Mouse (Mus musculus): Measurements from ENCODE around the gene Sstr2. TPM values are rescaled to one million over a fixed set of nuclear protein-coding genes. Genes with fewer than 3 reads are reported as not detected.

Gene Sstr2
- polyA plus RNA-seq, 1 experiment from 2014 or later: 0.18 TPM

- no peak overlapping the region for H3K4me2 ChIP-seq (ENCODE audit: low read length)
Observed at GRCm38 (mm10) chr11:113595144-113595543, 24.0 kb upstream of the Sstr2 start.

DNA sequence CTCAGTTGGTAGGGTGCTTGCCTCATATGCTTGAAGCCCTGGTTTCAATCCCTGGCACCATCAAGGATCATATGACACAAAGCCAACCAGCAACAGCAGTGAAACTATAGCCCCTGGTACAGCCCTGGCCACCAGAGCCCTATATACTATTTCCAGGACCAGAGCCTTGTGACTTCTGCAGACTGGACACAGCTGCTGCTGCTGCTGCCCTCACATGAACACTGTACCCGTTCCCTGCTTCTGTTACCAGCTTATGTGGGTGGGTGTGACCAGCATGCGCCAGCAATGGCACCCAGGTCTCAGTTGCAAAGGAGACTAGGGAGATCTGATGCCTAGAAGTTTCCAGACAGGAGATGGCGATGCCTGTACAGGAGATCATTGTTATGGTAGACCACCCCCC, 21.5 kb upstream of the Sstr2 start:
- 76% methylated on average over 3 of the region's 3 CpGs for WGBS

More at GRCm38 (mm10) chr11:113595144-113595543, 24.0 kb upstream of the Sstr2 start:
- Histone ChIP-seq H3K27me3 (ENCODE audit: control insufficient read depth, insufficient read depth, low read length) (no peaks in the 10 kb centered on the region), H3K36me3 (ENCODE audit: control insufficient read depth, insufficient read depth, low read length) (no peaks in the 10 kb centered on the region), H3K4me1 (ENCODE audit: control insufficient read depth in 2 of 2, insufficient read depth in 2 of 2, low read length in 2 of 2) (no peaks in the 10 kb centered on the region), H3K9me3 (ENCODE audit: control insufficient read depth, low read length) (no peaks in the 10 kb centered on the region), H3K27ac (replicated peaks in 1 of 2; ENCODE audit: control insufficient read depth in 1 of 2, insufficient read depth in 1 of 2, low read depth in 2 of 2, low read length in 2 of 2) (no peak overlapping the region), H3K4me3 (ENCODE audit: control insufficient read depth in 1 of 2, insufficient read depth in 1 of 2, low read depth in 1 of 2, low read length in 2 of 2) (no peak overlapping the region), H3K9ac (ENCODE audit: low read length) (no peak overlapping the region)
- no peak for ATAC-seq (ENCODE audit: insufficient number of reproducible peaks, insufficient read depth, low FRiP score, low read depth)
- 76% methylated on average over 5 of the region's 5 CpGs for WGBS

GRCm38 (mm10) chr11:113600526-113601245, 18.5 kb upstream of the Sstr2 start:
- no peak overlapping the region for H3K4me3 ChIP-seq (ENCODE audit: control insufficient read depth in 1 of 2, insufficient read depth in 1 of 2, low read depth in 1 of 2, low read length in 2 of 2)
- no peak overlapping the region for H3K4me2 ChIP-seq (ENCODE audit: low read length)
- H3K9ac ChIP-seq (ENCODE audit: low read length): no peak overlapping the region
- no peaks in the 10 kb centered on the region for H3K4me1 ChIP-seq (ENCODE audit: control insufficient read depth in 2 of 2, insufficient read depth in 2 of 2, low read length in 2 of 2)
- no peaks in the 10 kb centered on the region for H3K9me3 ChIP-seq (ENCODE audit: control insufficient read depth, low read length)
- no peaks in the 10 kb centered on the region for H3K27me3 ChIP-seq (ENCODE audit: control insufficient read depth, insufficient read depth, low read length)
- WGBS: 73% methylated on average over 18 of the region's 18 CpGs
- ATAC-seq (ENCODE audit: insufficient number of reproducible peaks, insufficient read depth, low FRiP score, low read depth): no peak
- H3K36me3 ChIP-seq (ENCODE audit: control insufficient read depth, insufficient read depth, low read length): no peaks in the 10 kb centered on the region
- no peak overlapping the region for H3K27ac ChIP-seq (replicated peaks in 1 of 2; ENCODE audit: control insufficient read depth in 1 of 2, insufficient read depth in 1 of 2, low read depth in 2 of 2, low read length in 2 of 2)

More for the DNA sequence above, 21.5 kb upstream of the Sstr2 start:
- H3K9me3 ChIP-seq (ENCODE audit: control insufficient read depth, low read length): no peaks in the 10 kb centered on the region
- no peak overlapping the region for H3K4me2 ChIP-seq (ENCODE audit: low read length)
- H3K27me3 ChIP-seq (ENCODE audit: control insufficient read depth, insufficient read depth, low read length): no peaks in the 10 kb centered on the region
- H3K27ac ChIP-seq (replicated peaks in 1 of 2; ENCODE audit: control insufficient read depth in 1 of 2, insufficient read depth in 1 of 2, low read depth in 2 of 2, low read length in 2 of 2): no peak overlapping the region
- H3K4me3 ChIP-seq (ENCODE audit: control insufficient read depth in 1 of 2, insufficient read depth in 1 of 2, low read depth in 1 of 2, low read length in 2 of 2): no peak overlapping the region
- no peak overlapping the region for H3K9ac ChIP-seq (ENCODE audit: low read length)
- no peaks in the 10 kb centered on the region for H3K4me1 ChIP-seq (ENCODE audit: control insufficient read depth in 2 of 2, insufficient read depth in 2 of 2, low read length in 2 of 2)
- no peak for ATAC-seq (ENCODE audit: insufficient number of reproducible peaks, insufficient read depth, low FRiP score, low read depth)
- H3K36me3 ChIP-seq (ENCODE audit: control insufficient read depth, insufficient read depth, low read length): no peaks in the 10 kb centered on the region

- Histone ChIP-seq H3K9ac (ENCODE audit: low read length) (no peak overlapping the region), H3K4me2 (ENCODE audit: low read length) (no peak overlapping the region), H3K27ac (replicated peaks in 1 of 2; ENCODE audit: control insufficient read depth in 1 of 2, insufficient read depth in 1 of 2, low read depth in 2 of 2, low read length in 2 of 2) (no peak overlapping the region), H3K4me3 (ENCODE audit: control insufficient read depth in 1 of 2, insufficient read depth in 1 of 2, low read depth in 1 of 2, low read length in 2 of 2) (no peak overlapping the region), H3K36me3 (ENCODE audit: control insufficient read depth, insufficient read depth, low read length) (no peaks in the 10 kb centered on the region), H3K4me1 (ENCODE audit: control insufficient read depth in 2 of 2, insufficient read depth in 2 of 2, low read length in 2 of 2) (no peaks in the 10 kb centered on the region), H3K27me3 (ENCODE audit: control insufficient read depth, insufficient read depth, low read length) (no peaks in the 10 kb centered on the region), H3K9me3 (ENCODE audit: control insufficient read depth, low read length) (0 out of 2 replicates have a peak, but pooled peaks cover 2% of the 10 kb centered on the region)
- 75% methylated on average over 12 of the region's 12 CpGs for WGBS
- no peak for ATAC-seq (ENCODE audit: insufficient number of reproducible peaks, insufficient read depth, low FRiP score, low read depth)
Observed at GRCm38 (mm10) chr11:113601616-113602343, 17.4 kb upstream of the Sstr2 start.

GRCm38 (mm10) chr11:113607556-113607955, 11.6 kb upstream of the Sstr2 start:
- ATAC-seq (ENCODE audit: insufficient number of reproducible peaks, insufficient read depth, low FRiP score, low read depth): no peak
- H3K9me3 ChIP-seq (ENCODE audit: control insufficient read depth, low read length): 0 out of 2 replicates have a peak, but pooled peaks cover 2% of the 10 kb centered on the region
- no peak overlapping the region for H3K4me2 ChIP-seq (ENCODE audit: low read length)
- H3K9ac ChIP-seq (ENCODE audit: low read length): no peak overlapping the region
- peaks cover 6% of the 10 kb centered on the region in 2 experiments; a peak in 1 of 4 replicates for H3K4me1 ChIP-seq (ENCODE audit: control insufficient read depth in 2 of 2, insufficient read depth in 2 of 2, low read length in 2 of 2)
- no peak overlapping the region for H3K27ac ChIP-seq (replicated peaks in 1 of 2; ENCODE audit: control insufficient read depth in 1 of 2, insufficient read depth in 1 of 2, low read depth in 2 of 2, low read length in 2 of 2)
- H3K27me3 ChIP-seq (ENCODE audit: control insufficient read depth, insufficient read depth, low read length): no peaks in the 10 kb centered on the region
- H3K36me3 ChIP-seq (ENCODE audit: control insufficient read depth, insufficient read depth, low read length): no peaks in the 10 kb centered on the region
- WGBS: 93% methylated on average over 12 of the region's 12 CpGs
- no peak overlapping the region for H3K4me3 ChIP-seq (ENCODE audit: control insufficient read depth in 1 of 2, insufficient read depth in 1 of 2, low read depth in 1 of 2, low read length in 2 of 2)

GRCm38 (mm10) chr11:113609581-113609980, 9.6 kb upstream of the Sstr2 start:
- no peak for ATAC-seq (ENCODE audit: insufficient number of reproducible peaks, insufficient read depth, low FRiP score, low read depth)
- no peaks in the 10 kb centered on the region for H3K27me3 ChIP-seq (ENCODE audit: control insufficient read depth, insufficient read depth, low read length)
- WGBS: 73% methylated on average over 5 of the region's 5 CpGs

GRCm38 (mm10) chr11:113610266-113610665, 8.9 kb upstream of the Sstr2 start:
- no peaks in the 10 kb centered on the region for H3K27me3 ChIP-seq (ENCODE audit: control insufficient read depth, insufficient read depth, low read length)
- WGBS: 74% methylated on average over 5 of the region's 5 CpGs
- no peak overlapping the region for H3K27ac ChIP-seq (replicated peaks in 1 of 2; ENCODE audit: control insufficient read depth in 1 of 2, insufficient read depth in 1 of 2, low read depth in 2 of 2, low read length in 2 of 2)
- no peak for ATAC-seq (ENCODE audit: insufficient number of reproducible peaks, insufficient read depth, low FRiP score, low read depth)
- H3K9me3 ChIP-seq (ENCODE audit: control insufficient read depth, low read length): 0 out of 2 replicates have a peak, but pooled peaks cover 2% of the 10 kb centered on the region
- no peak overlapping the region for H3K9ac ChIP-seq (ENCODE audit: low read length)
- H3K36me3 ChIP-seq (ENCODE audit: control insufficient read depth, insufficient read depth, low read length): no peaks in the 10 kb centered on the region
- no peak overlapping the region for H3K4me3 ChIP-seq (ENCODE audit: control insufficient read depth in 1 of 2, insufficient read depth in 1 of 2, low read depth in 1 of 2, low read length in 2 of 2)
- peaks cover 6% of the 10 kb centered on the region in 2 experiments; a peak in 1 of 4 replicates for H3K4me1 ChIP-seq (ENCODE audit: control insufficient read depth in 2 of 2, insufficient read depth in 2 of 2, low read length in 2 of 2)
- H3K4me2 ChIP-seq (ENCODE audit: low read length): no peak overlapping the region

More at GRCm38 (mm10) chr11:113609581-113609980, 9.6 kb upstream of the Sstr2 start:
- Histone ChIP-seq H3K4me1 (ENCODE audit: control insufficient read depth in 2 of 2, insufficient read depth in 2 of 2, low read length in 2 of 2) (peaks cover 6% of the 10 kb centered on the region in 2 experiments; a peak in 1 of 4 replicates), H3K4me2 (ENCODE audit: low read length) (no peak overlapping the region), H3K36me3 (ENCODE audit: control insufficient read depth, insufficient read depth, low read length) (no peaks in the 10 kb centered on the region), H3K9me3 (ENCODE audit: control insufficient read depth, low read length) (0 out of 2 replicates have a peak, but pooled peaks cover 2% of the 10 kb centered on the region), H3K27ac (replicated peaks in 1 of 2; ENCODE audit: control insufficient read depth in 1 of 2, insufficient read depth in 1 of 2, low read depth in 2 of 2, low read length in 2 of 2) (no peak overlapping the region), H3K4me3 (ENCODE audit: control insufficient read depth in 1 of 2, insufficient read depth in 1 of 2, low read depth in 1 of 2, low read length in 2 of 2) (no peak overlapping the region), H3K9ac (ENCODE audit: low read length) (no peak overlapping the region)
